Mouse (Mus musculus): ENCODE measurements around the gene Phlda1.
"Not testable (repeated sequence)": the region's sequence is repeated elsewhere in the genome, so short reads cannot be mapped to it uniquely, and the experiment has no call there.

Gene Phlda1

GRCm38 (mm10) chr10:111506101-111506925, at the start of gene Phlda1:
TSS of gene Phlda1 (plus strand) at chr10:111506286.
- DNase-seq, result peak; percentile 91 to 93

- DNase-seq, result no peak
These were observed 48.0 kb upstream of the Phlda1 start for GRCm38 (mm10) chr10:111458088-111458487.

DNA sequence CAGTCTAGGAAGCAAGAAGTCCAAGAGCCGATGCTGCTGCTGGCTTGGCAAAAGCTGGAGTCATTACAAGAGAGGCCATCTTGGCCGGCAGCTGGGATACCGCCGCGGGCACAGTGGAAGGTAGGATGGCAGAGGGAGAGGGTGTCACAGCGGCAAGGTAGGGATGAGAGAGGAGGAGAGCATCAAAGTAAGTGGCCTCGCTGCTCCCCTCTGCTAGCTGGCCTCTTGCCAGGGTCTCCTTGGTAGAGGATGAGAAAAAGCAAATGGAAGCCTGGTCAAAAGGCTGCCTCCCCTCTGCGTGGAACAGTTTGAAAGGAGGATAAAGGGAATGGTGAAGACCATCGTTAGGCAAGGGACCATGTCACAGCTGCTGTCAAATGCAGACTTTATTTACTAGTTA, 47.0 kb upstream of the Phlda1 start:
- DNase-seq, result no peak

GRCm38 (mm10) chr10:111459874-111460273, 46.2 kb upstream of the Phlda1 start:
- no peak for DNase-seq

DNA sequence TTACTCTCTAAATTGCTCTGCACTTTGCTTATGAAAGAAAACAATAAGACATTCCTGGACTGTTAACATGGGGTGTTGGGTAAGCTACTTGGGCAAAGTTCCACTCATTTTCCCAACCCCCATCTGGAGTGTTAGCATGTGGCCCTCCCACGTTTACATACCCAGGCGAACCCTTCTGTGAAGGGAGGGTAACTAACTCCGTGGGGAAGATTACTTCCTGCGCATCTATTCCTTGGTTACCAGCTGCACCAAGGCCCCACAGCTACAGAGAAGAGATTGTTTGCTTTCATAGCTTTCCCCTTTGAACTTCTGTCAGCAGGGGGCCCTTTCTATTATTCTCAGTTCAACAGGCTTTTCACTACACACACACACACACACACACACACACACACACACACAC, 45.7 kb upstream of the Phlda1 start:
- no peak for DNase-seq

GRCm38 (mm10) chr10:111464833-111465232, 41.3 kb upstream of the Phlda1 start:
- no peak for DNase-seq

DNA sequence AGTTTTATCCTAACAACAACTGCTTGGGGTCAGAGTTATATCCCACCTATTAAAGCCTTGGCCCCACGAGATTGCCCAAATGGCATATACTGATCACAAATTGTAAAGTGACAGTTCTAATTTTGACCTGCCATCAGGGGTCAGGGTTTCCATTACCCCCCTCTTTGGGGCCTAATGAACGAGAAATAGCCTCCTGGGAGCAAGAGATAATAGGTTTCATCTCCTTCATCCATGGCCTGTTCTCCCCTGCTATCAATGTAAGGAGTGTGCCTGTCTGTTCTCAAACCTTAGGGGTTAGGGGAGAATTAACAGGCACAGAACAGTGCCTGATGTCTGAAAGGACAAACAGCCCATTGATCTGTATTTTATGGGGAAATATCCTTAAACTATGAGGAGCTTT, 40.7 kb upstream of the Phlda1 start:
- no peak for DNase-seq

- no peak for DNase-seq
These were observed 34.9 kb upstream of the Phlda1 start for GRCm38 (mm10) chr10:111471166-111471565.

- DNase-seq, result peak; percentile 98
These were observed 33.2 kb upstream of the Phlda1 start, which contains the start of gene Nap1l1 for GRCm38 (mm10) chr10:111472686-111473510. TSS of gene Nap1l1 (plus strand) at chr10:111473223.

DNA sequence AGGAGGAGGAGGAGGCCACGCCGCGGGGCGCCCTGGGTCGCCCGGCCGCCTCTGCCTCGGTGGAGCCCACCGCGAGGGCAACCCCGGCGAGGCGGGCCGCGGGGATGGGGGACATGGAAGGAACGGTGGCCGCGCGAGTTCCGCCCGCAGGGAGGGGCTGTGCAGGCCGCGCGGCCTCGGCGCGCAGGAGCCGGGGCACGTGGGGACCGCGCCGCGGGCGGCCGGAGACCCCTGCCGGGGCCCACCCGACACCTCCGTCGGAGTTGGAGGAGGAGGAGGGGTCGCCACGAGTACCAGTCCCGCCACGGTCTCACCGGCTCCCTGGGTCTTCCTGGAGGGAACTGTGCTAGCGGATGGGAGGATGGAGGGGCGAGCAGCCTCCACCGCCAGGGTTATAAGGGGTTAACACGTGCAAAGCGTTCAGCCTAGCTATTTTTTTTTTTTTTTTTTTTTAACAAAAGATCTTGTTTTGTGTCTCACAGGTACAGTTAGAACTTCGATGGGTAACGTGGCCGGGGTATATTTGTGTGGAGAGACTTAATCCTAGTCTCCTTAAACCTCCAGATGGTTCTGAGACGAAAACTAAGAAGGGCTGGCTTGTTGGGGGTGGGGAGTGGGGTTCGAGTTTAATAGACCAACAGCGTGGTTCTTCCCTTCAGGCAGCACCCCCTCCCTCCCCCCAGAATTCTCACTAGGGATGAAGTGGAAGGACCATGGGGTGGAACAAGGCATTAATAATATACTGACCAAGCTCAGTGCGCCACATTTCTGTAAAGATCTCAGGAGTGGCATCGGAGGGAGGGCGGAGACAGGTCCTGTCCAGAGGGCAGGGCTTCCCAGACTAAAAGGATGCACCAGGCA, 32.3 kb upstream of the Phlda1 start:
- DNase-seq, result peak; percentile 52 to 55

DNA sequence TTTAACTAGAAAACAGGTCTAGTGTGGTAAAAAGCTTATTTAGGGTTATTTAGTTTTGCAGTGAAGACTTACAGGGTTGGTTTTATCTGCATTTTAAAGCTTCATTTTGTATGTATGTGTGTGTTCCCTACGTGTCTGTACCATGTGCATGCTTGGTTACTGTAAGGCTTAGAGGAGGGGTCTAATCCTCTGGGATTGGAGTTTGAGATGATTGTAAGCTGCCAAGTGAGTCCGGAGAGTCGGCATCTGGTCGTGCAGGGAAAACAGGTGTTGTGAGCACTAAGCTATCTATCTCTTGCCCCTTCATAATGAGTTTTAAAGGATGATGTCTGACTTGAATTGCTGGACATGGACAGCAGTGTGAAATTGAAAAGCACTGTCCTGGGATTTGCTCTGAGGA, 29.8 kb upstream of the Phlda1 start:
- DNase-seq, result no peak

DNA sequence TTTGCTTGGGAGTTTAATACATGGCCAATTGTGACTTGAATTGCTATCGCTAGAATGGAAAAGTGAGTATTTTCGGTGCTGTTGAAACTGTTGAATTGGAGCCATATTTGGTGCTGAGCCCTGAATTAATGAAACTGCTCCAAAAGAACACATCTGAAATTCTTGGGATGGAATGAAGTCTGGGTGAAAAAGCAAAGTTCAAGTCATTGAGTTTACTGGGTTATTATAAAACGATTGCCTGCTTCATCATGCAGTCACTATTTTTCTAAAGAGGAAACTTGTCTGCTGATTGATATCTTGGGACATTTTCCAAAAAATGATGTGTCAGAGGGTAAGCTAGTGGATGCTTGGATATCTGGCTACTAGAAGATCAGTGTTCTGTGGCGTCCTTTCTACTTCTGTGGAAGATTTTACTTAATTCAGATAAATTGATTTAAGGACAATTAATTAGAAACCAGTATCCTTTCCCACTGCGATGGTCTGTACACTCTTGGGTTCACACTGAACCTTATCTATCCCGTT, 29.0 kb upstream of the Phlda1 start:
- DNase-seq, result no peak

DNA sequence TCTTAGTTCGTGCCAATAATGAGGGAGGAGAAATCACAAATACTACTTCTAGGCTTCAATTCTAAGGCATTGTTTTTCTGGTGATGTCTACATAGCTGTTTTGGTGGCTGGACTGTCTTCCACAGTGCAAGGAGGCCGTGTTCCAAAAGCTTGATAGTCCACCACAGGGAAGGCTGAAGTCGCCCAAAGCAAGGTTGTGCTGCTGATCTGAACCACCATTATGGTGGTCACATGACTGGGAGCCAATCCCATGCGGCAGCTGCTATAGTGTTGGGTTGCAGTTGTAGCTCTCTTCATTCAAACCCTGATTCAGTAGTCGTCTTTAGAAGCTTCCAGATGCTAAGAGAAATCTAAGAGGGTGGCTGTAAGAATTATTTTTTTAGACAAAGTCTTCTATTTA, 26.5 kb upstream of the Phlda1 start:
- no peak for DNase-seq

- DNase-seq, result no peak
These were observed 23.4 kb upstream of the Phlda1 start for GRCm38 (mm10) chr10:111482654-111483053.

GRCm38 (mm10) chr10:111484079-111484478, 22.0 kb upstream of the Phlda1 start:
- no peak for DNase-seq

GRCm38 (mm10) chr10:111488793-111489192, 17.3 kb upstream of the Phlda1 start:
- DNase-seq, result no peak

DNA sequence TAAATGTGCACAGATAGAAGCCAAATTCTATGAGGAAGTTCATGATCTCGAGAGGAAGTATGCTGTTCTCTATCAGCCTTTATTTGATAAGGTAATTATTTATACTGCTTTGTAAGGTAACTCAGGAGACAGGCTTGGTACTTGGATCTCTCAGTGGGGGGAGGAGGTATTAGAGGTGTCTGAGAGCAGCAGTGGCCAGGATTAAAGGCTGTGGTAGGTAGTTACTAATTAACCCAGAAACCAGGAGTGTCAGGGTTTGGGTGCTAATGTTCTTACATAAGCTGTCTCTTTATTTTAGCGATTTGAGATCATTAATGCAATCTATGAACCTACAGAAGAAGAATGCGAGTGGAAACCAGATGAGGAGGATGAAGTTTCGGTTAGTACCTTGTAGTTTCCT, 16.0 kb upstream of the Phlda1 start:
- DNase-seq, result not testable (repeated sequence)

DNA sequence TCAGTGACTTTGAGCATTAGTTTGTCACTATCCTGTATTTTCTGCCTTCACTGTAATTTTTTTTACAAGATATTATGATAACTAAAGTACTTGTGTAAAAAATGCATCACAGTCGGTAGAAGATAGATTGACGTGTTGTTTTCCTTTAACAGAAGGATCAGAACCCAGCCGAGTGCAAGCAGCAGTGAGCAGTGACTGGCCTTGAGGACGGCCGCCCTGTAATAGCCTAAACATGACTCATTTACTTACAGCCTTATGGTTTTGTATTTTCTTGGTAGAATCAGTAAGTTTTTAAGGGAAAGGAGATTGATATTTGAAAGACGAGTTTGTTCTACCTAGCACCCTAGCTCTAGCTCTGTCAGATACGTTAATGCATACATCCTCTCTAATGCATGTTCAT, 10.2 kb upstream of the Phlda1 start:
- DNase-seq, result no peak

DNA sequence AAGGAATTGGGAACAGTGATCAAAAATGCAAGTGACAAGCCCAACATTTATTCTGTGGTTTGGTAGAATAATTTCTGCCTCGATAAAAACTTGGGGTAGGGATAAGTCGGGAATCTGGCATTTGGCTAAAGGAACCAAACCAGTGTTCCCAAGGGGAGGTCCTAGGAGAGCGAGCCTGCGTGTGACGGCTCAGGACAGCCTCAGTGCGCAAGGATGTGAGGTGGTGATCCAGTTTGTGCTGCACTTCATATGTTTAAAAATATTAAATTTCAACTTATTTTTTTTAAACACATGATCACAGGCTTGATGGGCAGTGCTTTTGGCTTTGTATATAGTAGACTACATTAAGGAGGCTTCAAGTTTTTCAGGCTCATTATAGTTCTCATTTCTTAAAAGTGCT, 6.2 kb upstream of the Phlda1 start:
- no peak for DNase-seq

- peak; percentile 45 to 56 for DNase-seq
These were observed 3.0 kb upstream of the Phlda1 start for GRCm38 (mm10) chr10:111503071-111503470.

DNA sequence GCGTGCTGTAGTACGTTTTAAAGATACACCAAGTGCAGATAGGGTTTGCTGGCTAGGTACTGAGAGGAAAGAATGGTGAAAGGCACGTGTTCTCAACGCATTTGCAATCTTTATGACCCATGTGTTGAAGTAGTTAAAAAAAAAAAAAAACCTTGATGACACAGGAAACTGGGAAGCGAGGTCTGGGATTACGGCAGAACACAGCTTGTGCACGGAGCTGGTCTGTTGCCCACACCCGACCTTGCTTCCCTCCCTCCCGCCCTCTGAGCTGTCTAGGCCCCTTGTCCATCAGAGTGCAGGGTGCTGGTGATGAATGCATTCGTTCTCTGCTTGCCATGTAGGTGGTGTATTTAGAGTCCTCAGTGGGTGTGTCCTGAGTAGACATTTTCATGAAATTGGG, 2.4 kb upstream of the Phlda1 start:
- DNase-seq, result no peak

DNA sequence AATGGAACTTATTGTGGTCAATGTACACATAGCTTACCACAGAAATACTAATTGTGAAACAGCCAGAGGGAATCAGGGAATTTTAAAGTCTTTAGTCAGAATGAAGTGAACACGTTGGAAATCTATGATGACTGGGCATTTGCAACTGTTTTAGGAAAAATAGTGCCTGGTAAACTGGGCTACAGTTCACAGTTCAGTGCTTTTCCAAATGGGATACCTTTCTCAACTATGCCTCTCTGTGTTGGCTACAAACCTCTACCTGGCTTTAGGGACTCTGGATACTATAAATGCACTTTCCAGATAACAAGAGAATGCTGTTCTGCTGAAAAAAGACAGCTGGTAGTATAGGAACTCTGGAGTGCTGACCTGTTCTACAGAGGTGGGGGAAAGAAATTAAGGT, 1.5 kb upstream of the Phlda1 start:
- no peak for DNase-seq

DNA sequence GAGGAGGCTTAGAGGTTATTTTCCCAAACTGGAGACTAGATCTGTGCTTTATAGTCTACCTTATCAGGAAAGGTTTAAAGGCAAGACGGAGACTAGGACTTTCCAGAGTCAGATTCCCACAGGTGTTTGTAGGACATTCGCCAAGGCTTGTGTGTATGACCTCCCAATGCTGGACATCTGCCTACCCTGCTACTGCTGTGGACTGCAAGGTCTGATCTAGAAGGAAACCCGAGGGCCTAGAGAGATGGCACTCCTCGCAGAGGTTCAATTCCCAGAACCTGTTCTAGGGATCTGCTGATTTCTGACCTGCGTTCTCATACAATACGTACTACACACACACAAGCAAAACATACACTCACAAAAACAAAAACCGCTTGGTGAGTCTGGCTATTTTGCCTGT, 680 bp upstream of the Phlda1 start:
- no peak for DNase-seq

Measured in thymus, adult 18-20 months (tissue).